Mouse (Mus musculus) spleen, postnatal 36 days (tissue): ENCODE measurements around the gene Atox1.
A peak's percentile ranks its signal among the peaks of the same experiment; 100 is the strongest.
"Not testable (repeated sequence)": the region's sequence is repeated elsewhere in the genome, so short reads cannot be mapped to it uniquely, and the experiment has no call there.

Experiments
- DNase-seq, 2 experiments: peaks; one replicate each; pipeline ENCODE4 v3.0.0; 2022; ENCODE audit warnings: low spot score in 2 of 2, mixed read lengths in 1 of 2

Gene Atox1

DNA sequence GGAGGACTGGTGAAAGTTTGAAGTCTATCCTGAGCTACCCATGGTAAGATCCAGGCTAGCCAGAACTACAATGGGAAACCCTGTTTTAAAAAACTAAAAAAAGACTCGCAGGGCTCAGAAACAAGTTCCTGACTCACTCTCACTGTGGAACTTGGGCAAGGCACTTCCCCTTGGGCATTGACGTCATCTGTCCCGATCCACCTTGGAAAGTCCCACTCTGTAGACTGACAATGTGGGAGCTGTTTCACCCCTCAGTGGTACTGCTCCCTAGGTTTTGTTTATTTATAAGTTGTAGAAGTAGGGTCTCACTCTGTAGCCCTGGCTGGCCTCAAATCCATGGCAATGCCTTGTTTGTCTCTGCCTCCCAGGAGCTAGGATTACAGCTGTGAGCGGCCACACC, 7.4 kb downstream of the Atox1 start:
- peak; percentile 28 to 43 for DNase-seq

DNA sequence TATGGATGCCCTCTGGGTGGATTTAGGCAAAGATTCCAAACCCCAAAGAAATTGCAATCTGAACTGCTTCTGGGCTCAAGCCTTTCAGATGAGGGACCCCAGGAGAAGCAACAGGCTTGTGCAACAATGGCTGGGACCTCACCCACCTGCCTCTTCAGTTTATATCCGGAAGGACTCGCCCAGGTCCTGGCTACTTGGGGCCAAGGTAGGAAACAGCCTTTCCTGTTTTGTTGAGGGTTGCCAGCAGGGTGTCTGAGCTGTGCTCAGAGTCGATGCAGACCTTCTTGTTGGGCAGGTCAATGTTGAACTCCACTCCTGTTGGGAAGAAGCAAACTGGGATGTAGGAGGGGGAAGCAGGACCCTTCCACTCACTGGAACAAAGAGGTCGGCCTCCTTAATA, 10.7 kb downstream of the Atox1 start:
- no peak for DNase-seq

DNA sequence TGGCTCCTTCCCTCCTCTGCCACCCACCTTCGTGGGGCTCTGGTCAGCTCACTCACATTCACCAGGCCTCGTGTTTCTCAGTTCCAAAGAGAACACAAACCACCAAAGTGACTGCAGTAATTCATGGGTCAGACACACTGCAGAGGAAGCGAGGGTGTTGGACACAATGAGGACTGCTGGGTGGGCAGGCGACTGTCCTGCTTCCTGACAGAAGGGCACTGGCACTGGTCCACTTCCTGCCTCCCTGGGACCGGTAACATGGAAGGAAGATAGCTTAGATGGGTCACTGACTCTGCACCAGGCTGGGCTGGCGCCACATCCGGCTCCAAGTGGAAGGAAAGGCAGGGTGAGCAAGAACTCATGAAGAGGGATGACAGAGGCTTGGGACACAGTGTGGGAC, 11.5 kb downstream of the Atox1 start:
- no peak for DNase-seq

DNA sequence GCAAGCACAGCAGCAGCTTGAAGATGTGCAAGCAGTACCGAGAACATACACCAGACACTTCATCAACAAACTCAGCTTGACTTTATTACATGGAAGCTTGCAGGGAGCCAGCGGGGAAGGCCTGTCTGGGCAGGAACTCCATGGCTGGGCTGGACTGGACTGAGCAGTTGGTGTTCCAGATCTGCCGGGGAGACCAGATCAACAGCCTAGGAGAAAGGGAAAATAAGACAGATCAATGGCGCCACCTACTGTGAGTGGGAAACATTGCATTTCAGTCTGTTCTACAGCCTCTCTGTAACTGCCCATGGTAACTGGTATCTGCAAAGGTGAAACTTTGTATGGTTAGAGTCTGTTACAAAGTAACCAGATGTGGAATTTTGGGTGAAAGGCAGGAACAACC, 14.5 kb downstream of the Atox1 start:
- peak; percentile 28 to 42 for DNase-seq

DNA sequence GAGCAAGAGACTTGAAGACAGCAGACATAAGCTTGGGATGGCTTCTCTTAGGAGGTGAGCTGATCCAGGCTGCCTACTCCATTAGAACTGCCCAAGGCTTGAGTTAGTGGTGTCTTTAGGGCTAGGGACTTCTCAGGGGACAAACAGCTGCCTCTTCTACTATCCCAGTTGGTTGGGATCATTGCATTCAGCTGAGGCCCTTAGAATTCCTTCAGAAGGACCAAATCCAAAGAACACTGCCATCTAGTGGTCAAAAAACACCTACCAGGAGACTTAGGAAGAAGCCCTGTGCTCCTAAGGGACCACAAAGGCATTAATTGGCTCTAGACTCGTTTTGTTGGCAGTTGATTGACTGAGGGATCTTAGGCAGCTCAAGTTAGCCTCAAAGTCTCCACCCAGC, 16.3 kb downstream of the Atox1 start:
- DNase-seq, result peak in 1 of 2 experiments; percentile 16

DNA sequence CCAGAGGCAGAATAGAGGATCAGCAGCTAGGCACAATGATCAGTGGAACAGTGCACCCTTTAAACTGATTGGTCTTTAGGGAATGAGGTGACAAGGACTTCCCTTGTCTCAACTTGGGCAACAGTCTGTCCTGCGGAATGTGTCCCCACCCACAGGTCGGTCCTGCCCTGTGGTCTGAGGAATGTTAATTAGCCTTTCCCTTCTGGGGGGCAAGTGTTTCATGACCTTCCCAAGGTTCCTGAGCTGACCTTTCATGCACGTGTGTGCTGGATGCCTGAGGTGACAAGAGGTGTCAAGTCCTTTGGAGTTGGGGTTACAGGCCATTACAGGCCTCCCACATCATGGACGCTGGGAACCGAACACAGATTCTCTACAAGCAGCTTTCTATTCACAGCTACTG, 21.3 kb downstream of the Atox1 start:
- no peak for DNase-seq

DNA sequence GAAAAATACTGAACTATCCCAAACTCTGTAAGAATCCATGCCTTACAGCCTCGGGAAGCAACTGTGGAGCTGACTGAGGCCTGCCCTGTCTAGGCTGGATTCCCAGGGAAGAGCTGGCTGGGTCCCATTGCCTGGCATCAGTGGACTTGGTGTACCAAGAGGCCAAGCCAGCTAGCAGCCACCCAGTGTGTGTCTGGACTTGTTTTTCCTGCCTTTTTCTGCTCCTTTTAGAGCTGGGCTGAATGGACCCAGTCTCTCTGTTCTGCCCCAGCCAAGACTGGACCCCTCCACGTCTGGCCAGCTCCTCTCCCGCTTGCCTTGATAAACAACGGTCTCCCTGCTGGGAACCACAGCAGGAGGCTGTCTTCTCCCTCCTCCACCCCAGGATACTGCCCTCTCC, 23.0 kb downstream of the Atox1 start:
- DNase-seq, result no peak

DNA sequence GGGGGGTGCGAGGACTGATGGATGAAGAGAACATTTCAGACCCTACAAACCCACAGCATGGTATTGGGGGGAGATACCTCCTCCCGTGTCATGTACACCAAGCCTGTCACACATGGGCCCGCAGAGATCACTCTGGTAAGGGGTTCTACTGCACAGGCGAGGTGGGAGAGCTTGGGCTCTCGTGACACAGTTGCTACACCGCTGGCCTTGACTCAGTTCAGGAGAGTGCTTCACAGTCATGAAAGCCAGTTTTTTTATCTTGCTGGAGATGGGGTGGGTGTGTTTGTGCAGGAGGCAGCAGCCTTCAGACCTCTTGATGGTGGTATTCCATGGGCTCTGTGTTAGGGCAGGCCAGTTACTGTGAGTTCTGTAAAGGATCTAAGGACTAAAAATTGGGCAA, 24.9 kb downstream of the Atox1 start:
- no peak for DNase-seq

DNA sequence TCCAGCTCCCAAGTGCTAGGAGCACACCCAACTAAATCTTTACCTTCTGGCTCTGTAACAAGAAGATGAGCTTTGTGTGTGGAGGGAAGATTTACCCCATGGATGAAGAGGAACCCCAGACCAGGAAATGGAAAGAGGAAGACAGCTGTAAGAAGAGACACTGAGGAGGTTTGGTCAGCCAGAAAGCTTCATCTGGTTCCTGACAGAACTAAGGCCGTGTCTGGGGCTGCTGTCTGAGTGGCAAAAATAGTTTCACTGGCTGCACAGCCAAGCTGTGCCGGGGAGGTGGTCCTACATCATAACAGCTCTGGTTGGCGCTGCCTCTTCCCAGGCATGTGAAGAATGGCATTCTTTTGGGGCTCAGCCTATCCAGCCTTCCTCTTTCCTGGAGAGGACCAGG, 28.1 kb downstream of the Atox1 start:
- no peak for DNase-seq

DNA sequence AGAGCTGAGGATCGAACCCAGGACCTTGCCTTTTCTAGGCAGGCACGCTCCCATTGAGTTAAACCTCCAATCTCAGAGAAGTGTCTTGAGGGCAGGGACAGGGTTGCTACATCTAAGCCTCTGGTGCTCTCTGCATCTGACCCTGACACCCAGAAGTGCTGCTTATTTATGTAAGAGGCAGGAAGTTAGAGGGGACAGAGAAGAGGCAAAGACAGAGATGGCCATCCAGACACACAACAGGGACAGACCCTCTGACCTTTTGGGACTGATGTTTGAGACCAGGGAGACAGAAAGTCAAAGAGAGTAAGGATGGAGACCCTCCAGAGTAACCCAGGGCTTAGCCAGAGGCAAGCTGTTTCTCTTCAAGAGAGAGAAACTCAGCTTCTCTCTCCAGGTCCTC, 31.1 kb downstream of the Atox1 start:
- no peak for DNase-seq

DNA sequence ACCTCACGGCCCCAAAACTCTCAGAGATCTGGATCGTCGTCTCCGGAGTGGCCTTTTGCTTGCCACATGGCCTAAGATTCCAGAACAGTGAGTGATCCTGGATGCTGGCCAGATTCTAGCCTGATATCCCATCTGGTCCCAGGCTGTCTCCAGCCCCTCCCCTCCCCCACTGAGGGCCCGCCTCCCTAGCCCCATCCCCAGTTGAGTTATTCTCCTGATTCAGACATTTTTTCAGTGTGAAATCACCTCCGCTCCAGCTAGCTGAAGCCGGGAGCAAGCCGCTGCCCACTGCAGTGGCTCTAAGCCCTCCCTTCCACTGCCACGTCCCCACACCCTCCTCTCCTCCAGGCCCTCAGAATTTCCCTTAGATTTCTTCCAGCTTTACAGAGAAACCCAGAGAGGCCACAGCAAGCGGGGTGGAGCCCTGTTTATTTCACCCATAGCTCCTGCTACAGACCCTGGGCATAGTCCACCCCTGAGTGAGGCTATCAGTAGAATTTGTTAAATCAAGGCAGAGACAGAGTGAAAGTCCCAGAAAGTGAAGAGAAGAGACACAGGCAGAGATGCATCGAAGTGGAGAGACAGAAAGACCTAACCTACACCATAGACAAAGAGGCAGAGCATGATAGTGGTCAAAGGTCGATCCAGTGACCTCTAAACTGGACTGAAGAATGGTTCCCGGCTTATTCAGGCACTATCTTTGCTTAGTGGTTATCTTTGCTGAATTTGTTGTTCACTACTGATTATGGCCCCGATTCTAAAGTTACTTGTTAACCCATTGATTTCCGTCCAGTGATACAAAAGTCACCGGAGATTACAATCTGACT, 32.6 kb downstream of the Atox1 start:
- DNase-seq, result peak in 1 of 2 experiments; percentile 15

DNA sequence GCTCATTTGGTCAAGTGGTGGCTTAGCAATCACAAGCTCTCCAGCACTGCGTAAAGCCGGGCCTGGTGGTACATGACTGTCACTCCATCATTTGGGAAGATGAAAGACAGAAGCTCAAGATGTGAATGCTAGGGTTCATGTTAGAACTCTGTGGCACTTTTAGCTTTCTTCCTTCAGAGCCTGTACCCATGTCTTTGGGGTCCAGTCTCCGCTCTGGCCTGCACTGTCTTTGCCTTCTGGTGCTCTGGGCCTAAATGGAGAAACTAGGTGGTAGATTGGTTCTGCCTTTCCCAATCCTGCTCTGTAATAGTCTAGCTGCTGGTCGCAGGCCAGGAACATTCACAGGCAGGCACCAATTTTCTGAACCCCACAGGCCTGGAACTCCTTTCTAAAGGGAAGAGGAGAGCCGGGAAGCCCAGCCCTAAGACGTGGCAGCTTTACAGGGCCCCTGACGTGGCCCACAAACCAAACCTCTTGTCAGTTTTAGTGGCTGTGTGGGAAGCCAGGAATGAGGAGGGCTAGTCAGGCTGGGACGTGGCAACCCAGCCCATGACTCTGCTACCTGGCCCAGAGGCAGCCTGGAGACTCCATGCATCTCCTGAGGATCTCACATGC, 36.2 kb downstream of the Atox1 start:
- no peak for DNase-seq

DNA sequence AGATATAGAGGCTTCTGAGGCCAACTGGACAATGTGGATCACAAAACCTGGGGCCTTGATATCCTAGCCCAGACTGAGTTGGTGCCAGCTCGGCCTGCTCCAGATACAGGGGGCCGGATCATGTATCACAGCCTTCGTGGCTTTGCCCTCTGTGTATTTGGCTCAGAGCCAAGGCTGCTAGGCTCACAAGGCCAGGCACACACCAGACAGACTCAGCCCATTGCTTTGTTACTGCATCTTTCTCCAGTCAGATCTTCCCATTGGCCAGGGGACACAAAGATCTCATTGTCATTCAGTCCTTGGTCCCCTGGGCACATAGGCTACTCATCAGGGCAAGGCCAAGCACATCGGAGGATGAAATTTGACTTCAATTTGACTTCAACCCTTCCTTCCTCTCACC, 37.3 kb downstream of the Atox1 start:
- DNase-seq, result no peak

DNA sequence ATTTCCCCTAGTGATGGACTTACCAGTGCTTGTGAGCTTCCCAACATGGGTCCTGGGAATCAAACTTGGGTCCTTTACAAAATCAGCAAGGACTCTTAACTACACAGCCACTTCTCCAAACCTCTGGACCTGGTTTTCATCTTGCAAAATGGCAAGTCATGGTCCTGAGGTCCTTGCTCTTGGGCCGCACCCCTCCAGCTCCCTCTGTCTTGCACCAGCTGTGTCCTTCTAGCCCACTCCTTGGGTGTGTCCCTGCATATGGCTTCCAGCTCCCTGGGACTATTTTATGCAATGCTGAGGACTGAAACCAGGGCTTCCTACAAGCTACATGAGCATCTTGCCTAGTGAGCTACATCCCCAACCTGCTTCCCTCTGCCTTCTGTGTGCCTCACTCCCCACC, 38.1 kb downstream of the Atox1 start, which contains the start of gene Sparc:
TSS of gene Sparc (minus strand) at position 206 of the 400 bp plus-strand sequence.
- no peak for DNase-seq

DNA sequence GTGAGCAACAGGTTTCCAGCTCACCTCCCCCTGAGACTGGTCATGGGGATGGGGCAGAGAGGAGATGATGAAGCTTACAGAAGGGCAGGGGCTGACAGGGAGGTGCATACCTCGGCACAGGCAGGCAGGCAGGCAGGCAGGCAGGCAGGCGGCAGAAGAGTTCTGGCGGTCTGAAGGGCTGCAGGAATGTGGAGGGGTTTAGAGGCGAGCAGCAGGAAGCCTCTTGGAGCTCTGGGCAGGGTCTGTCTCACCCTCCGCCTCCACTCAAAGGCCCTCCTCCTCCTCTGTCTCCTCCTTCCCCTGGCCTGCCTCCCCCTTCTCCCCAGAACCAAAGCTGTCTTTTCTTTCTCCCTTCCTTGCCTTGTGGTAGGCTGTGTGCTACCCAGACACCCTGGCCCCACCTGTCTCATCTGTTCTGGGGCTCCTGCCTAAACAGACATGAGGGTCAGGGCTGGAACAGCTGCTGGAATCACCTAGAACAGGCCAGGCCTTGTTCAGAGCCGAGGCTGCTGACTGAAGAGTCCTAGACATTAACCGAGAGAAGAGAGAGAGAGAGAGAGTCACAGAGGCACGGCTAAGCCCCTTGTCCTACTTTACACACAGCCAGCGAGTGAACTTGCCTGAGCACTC, 41.2 kb downstream of the Atox1 start:
- DNase-seq, result no peak

DNA sequence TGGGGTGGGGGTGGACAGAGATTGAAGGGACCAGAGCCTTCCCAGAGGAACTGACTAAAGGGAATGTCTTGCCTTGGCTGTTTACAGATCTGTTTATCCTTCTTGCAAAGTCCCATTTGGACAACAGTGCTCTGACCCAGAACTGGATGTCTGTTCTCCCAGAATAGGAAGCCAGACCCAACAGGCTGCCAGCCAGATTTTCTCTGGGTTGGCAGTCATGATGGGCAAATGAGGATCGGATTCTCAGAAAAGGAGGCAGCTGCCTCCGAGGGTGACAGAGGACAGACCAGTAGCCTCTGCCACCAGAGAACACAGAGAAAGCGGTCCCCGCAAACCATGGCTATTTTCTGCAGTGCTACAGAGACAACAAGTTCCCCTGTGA, 41.8 kb downstream of the Atox1 start:
- DNase-seq, result no peak

DNA sequence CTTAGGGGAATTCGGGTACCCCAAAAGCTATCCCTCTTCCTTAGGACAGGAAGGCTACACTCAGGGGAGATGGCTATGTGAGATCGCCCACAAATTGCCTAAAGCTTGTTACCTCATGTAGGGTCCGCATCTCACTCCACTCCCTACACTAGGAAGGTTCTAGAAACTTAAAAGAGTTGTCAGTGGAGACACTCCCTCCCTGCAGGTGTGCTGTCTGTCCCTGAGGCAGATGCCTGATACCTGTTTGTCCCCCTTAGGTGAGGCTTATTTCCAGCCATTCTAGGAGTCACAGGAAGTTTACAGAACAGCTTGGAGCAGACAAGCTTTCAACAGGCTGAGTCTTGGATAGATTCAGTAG, 42.4 kb downstream of the Atox1 start:
- DNase-seq, result no peak

DNA sequence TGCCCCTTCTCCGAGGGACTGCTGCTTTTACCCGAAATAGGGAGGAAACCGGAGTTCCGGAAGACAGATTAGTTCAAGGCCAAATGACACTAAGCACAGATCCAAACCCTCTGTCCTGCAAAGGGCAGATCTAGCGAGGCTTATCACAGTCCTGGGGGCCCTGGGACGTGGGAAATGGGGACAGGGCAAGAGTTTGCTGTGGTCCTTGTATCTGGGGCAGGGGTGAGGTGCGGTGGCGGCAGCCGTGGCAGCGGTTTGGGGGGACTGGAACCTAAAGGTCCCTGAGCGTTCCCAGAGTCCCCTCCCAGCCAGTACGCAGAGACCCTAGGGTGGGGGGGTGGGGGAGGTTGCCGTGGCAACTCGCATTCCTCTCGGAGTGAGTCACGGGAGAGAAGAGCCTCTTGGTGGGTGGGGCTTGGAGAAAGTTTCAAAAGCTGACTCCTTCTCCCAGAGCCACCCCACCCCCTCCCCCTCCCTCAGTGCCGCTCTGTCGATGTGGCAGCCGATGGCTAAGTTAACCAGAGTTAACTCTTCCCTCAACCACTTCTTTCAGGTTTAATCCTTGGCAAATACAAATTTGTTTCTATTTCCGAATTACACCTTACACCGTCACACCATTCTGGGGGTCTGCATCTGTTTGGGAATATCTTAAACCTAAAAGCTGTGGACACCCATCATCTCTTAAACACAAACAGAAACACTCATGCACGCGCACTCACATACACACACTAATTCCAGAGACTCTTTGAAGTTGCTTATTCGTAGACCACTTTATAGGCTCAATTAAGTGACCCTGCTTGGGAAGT, 42.9 kb downstream of the Atox1 start:
- DNase-seq, result no peak

DNA sequence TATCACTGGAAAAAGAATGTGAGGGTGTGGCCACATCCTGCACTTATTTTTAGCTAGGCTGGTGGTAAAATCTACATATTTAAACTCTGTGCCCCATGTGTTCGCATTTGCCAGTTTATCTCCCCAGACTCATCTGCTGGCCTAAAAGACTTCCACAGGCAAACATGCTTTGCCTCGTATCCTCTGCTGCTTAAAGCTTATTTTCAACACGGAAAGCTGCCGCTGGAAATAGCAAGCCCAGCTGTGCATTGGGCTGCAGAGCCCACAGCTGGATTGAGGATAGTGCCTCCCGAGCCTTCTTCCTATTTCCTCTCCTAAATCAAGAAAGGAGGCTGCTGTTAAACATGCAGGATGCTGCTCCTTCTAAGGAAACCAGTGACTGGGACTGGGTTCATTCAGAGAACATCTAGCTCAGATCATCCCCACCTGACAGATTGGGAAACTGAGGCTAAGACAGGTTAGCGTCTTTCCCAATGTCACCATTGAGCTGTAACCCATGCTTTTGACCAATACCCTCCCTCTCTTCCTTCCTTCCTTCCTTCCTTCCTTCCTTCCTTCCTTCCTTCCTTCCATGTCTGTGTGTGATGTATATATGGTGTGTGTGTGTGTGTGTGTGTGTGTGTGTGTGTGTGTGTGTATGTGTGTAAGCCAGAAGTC, 44.3 kb downstream of the Atox1 start:
- no peak for DNase-seq

DNA sequence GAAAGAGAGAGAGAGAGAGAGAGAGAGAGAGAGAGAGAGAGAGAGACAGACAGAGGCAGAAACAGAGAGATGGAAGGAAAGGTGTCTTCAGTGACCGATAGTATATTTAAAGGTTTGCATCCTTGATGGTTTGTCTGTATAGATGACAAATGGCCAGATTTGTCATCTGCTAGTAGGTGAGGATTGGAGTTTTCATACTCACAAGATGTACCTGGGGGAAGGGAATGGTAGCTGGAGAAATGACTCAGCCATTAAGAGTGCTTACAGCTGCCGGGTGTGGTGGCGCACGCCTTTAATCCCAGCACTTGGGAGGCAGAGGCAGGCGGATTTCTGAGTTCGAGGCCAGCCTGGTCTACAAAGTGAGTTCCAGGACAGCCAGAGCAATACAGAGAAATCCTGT, 45.3 kb downstream of the Atox1 start:
- DNase-seq, result not testable (repeated sequence)

DNA sequence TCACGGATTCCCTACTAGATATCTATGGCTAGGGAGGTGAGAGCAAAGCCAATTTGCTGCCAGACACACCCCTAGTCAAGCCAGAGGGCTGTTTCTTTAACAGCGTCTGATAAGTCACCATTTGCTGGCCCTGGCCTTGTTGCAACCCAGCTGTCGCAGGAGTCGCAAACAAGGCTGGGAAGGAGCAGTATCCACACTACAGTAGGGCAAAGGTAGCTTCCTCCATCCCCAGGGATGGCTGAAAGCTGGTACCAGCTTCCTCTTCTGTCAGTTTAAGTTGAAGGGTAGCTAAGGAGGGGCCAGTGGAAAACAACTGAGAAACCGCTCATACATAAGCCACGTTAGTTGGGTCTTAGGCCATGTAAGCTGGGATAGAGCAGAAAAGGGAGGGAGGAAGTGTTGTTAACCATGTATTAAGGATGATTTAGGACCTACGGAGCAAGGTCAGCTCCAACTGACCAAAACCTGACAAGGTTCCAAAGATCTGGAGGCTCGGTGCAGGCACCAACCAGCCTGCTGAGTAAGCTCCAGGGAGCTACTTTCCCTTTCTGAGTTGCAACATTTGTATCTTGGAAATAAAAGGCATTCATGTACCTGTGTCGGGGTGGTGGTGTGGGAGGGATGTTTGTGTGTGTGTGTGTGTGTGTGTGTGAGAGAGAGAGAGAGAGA, 45.9 kb downstream of the Atox1 start:
- DNase-seq, result no peak
